Mouse (Mus musculus): ENCODE results near the gene R3hdm1.

Gene R3hdm1

GRCm38 (mm10) chr1:128102641-128103461 is at the start of gene R3hdm1, which contains the start of gene Zranb3:
Gene R3hdm1, plus strand, starts transcription at chr1:128103301.
Gene Zranb3, minus strand, starts transcription at chr1:128103047.
- in situ Hi-C loops (cut with MboI; ENCODE audit: low pct_unique_long_range_greater_than_20kb in 1 of 2, low sequenced_read_pairs in 2 of 2, unreplicated experiment in 1 of 2) = no loop called here

- in situ Hi-C loops (cut with MboI; ENCODE audit: low pct_unique_long_range_greater_than_20kb in 1 of 2, low sequenced_read_pairs in 2 of 2, unreplicated experiment in 1 of 2) = no loop called here
These were observed 45.8 kb upstream of the R3hdm1 start for GRCm38 (mm10) chr1:128057269-128057668.

- in situ Hi-C loops (cut with MboI; ENCODE audit: low pct_unique_long_range_greater_than_20kb in 1 of 2, low sequenced_read_pairs in 2 of 2, unreplicated experiment in 1 of 2) = no loop called here
These were observed 44.5 kb upstream of the R3hdm1 start for GRCm38 (mm10) chr1:128058625-128059024.

GRCm38 (mm10) chr1:128060655-128061344 is 42.3 kb upstream of the R3hdm1 start:
- in situ Hi-C loops (cut with MboI; ENCODE audit: low pct_unique_long_range_greater_than_20kb in 1 of 2, low sequenced_read_pairs in 2 of 2, unreplicated experiment in 1 of 2) = no loop called here

DNA sequence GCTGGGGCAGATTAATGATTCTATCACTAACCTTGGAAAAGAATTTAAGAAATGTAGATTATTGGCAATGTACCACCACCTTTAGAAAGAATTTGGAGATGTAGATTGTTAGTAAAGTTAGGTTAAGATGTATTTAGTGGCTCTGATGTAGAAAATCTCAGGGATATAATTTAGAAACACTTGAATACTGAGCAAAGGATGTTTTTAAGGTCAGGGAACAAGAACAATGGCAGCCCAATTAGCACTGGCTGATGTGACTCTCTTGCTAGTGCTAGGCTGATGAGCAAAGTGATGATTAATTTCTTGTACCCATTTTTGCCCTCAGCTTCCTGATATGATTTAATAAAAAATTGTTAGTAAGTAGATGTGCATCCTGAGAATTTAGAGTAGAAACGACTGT is 41.7 kb upstream of the R3hdm1 start:
- in situ Hi-C loops (cut with MboI; ENCODE audit: low pct_unique_long_range_greater_than_20kb in 1 of 2, low sequenced_read_pairs in 2 of 2, unreplicated experiment in 1 of 2) = no loop called here

GRCm38 (mm10) chr1:128062167-128062566 is 40.9 kb upstream of the R3hdm1 start:
- in situ Hi-C loops (cut with MboI; ENCODE audit: low pct_unique_long_range_greater_than_20kb in 1 of 2, low sequenced_read_pairs in 2 of 2, unreplicated experiment in 1 of 2) = no loop called here

DNA sequence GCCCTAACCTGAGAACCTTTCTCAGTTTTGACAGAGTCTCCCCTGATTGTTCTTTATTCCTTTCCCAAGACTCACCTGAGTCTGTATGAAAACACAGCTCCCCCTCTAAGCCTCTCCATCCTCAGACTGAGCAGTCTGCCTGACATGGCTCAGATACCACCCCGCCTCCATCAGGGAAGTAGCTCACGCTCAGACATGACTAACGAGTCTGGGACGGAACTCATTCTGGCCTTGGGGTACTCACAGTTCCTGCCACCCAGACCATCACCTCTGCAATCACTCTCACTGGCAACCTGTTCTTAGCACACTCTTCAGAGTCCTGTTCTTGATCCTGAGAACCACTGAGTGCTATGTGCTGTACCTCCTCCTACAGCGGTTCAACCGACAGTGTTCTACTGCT is 38.4 kb upstream of the R3hdm1 start:
- in situ Hi-C loops (cut with MboI; ENCODE audit: low pct_unique_long_range_greater_than_20kb in 1 of 2, low sequenced_read_pairs in 2 of 2, unreplicated experiment in 1 of 2) = no loop called here

DNA sequence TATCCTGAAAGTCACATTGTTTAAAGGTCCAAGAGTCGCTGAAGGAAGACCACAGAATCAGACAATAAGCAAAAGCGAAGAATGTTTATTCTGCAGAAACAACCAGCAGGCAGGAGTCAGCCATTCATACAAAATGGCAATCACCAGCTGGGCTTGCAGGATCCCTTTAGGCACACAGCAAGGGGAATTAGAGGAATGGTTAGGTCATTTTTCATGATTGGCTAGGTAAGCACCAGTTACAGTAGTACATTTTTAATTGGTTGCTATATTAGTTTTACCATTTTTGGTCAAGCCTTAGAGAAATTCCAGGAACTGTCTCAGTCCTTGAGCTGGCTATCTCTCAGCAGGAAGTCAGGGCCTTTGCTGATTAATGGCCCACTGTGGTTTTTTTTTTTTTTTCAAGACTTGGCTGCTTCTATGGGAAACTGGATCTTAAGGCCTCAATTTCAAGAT is 34.1 kb upstream of the R3hdm1 start:
- in situ Hi-C loops (cut with MboI; ENCODE audit: low pct_unique_long_range_greater_than_20kb in 1 of 2, low sequenced_read_pairs in 2 of 2, unreplicated experiment in 1 of 2) = no loop called here

- in situ Hi-C loops (cut with MboI; ENCODE audit: low pct_unique_long_range_greater_than_20kb in 1 of 2, low sequenced_read_pairs in 2 of 2, unreplicated experiment in 1 of 2) = no loop called here
These were observed 33.1 kb upstream of the R3hdm1 start for GRCm38 (mm10) chr1:128070003-128070402.

- in situ Hi-C loops (cut with MboI; ENCODE audit: low pct_unique_long_range_greater_than_20kb in 1 of 2, low sequenced_read_pairs in 2 of 2, unreplicated experiment in 1 of 2) = no loop called here
These were observed 30.1 kb upstream of the R3hdm1 start for GRCm38 (mm10) chr1:128073051-128073450.

- in situ Hi-C loops (cut with MboI; ENCODE audit: low pct_unique_long_range_greater_than_20kb in 1 of 2, low sequenced_read_pairs in 2 of 2, unreplicated experiment in 1 of 2) = no loop called here
These were observed 26.2 kb upstream of the R3hdm1 start for GRCm38 (mm10) chr1:128076791-128077479.

DNA sequence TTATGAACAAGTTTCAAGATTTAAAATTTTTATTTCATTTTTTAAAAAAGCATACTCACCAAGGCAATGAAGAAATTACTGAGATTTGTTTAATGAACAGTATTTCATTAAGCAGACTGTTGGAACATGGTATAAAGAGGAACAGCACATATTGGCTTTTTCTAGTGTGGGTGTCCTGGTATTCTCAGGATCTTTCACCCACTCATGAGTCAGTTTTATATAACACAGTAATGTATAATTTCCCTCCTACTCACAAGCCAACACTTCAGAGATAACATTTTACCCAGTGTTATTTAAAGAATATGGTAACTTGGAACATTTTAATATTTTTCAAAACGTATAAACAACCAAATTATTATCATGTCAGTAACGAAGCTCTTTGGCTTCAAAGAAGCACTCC is 25.3 kb upstream of the R3hdm1 start:
- in situ Hi-C loops (cut with MboI; ENCODE audit: low pct_unique_long_range_greater_than_20kb in 1 of 2, low sequenced_read_pairs in 2 of 2, unreplicated experiment in 1 of 2) = no loop called here

- in situ Hi-C loops (cut with MboI; ENCODE audit: low pct_unique_long_range_greater_than_20kb in 1 of 2, low sequenced_read_pairs in 2 of 2, unreplicated experiment in 1 of 2) = no loop called here
These were observed 24.5 kb upstream of the R3hdm1 start for GRCm38 (mm10) chr1:128078646-128079045.

DNA sequence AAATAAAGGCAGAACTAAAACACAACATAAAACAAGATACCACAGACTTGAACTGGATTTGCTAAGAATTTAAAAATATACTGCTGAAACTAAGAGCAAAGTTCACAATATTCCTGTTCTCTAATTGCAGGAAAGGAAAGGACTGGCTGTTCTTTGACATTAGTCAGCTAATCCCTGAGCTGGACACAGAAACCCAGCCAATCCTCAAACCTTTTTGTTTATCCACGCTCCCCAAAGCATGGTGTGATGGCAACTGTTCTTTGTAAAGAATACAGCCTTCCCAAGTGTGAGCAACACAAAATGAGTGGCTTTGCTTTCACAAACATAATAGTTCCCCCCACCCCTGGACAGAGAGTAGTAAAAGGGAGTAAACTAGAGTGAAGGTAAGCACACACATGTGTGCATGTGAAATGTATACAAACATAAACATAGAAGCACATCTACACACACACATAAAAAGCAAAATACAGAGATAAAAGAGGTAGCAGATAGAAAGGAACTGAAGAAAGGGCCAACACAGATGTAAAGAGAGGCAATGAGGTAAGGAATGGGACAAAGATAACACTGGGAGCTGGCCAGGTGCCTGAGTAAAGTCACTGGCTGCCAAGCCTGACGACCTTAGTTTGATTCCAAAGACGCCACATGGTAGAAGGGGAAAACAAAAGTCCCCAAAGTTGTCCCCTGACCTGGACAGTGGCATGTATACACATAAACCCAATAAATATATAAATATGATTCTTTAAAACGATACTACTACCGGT is 22.0 kb upstream of the R3hdm1 start:
- in situ Hi-C loops (cut with MboI; ENCODE audit: low pct_unique_long_range_greater_than_20kb in 1 of 2, low sequenced_read_pairs in 2 of 2, unreplicated experiment in 1 of 2) = no loop called here

- in situ Hi-C loops (cut with MboI; ENCODE audit: low pct_unique_long_range_greater_than_20kb in 1 of 2, low sequenced_read_pairs in 2 of 2, unreplicated experiment in 1 of 2) = no loop called here
These were observed 21.2 kb upstream of the R3hdm1 start for GRCm38 (mm10) chr1:128081873-128082272.

GRCm38 (mm10) chr1:128082800-128083199 is 20.3 kb upstream of the R3hdm1 start:
- in situ Hi-C loops (cut with MboI; ENCODE audit: low pct_unique_long_range_greater_than_20kb in 1 of 2, low sequenced_read_pairs in 2 of 2, unreplicated experiment in 1 of 2) = no loop called here

GRCm38 (mm10) chr1:128094686-128095085 is 8.4 kb upstream of the R3hdm1 start:
- in situ Hi-C loops (cut with MboI; ENCODE audit: low pct_unique_long_range_greater_than_20kb in 1 of 2, low sequenced_read_pairs in 2 of 2, unreplicated experiment in 1 of 2) = no loop called here

- in situ Hi-C loops (cut with MboI; ENCODE audit: low pct_unique_long_range_greater_than_20kb in 1 of 2, low sequenced_read_pairs in 2 of 2, unreplicated experiment in 1 of 2) = no loop called here
These were observed 4.8 kb upstream of the R3hdm1 start for GRCm38 (mm10) chr1:128098309-128098708.

DNA sequence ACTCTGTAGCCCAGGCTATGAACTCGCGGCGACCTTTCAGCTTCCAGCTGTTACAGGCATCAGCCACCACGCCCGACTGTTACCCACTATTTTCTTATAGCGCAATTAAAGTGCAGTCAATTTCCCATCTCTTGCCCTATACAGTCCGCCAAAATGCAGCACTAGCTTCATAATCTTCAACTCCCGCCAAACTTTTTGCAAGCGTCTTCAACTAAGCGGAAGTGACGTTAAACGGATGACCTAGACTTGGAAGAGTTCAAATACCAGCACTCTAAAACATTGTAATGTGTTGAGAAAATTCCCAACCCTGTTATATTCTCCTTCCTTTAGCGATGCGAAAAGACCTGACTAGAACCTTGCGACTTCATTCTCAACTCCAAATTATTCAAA is 855 bp upstream of the R3hdm1 start:
- in situ Hi-C loops (cut with MboI; ENCODE audit: low pct_unique_long_range_greater_than_20kb in 1 of 2, low sequenced_read_pairs in 2 of 2, unreplicated experiment in 1 of 2) = no loop called here

All from mouse embryonic stem cell (cell line).